Mouse (Mus musculus): ENCODE measurements around the gene Ms4a4b. TPM values are rescaled to one million over a fixed set of nuclear protein-coding genes. Genes with fewer than 3 reads are reported as not detected.

Ms4a4b gene
- total and polyA plus RNA-seq, 3 experiments: not detected

Other genes starting within 250 kb of the Ms4a4b start
- not detected in 2 replicates for gene Ms4a13, start 246.8 kb upstream of the Ms4a4b start, total RNA-seq (2012; rRNA removed)
- gene Ms4a13, start 246.8 kb upstream of the Ms4a4b start, polyA plus RNA-seq (2012; ENCODE audit: insufficient read depth in 1 of 2, insufficient read length in 2 of 2, low read depth in 1 of 2, low replicate concordance in 2 of 2, missing spikeins in 1 of 2): not detected
- not detected in 2 replicates for gene Ms4a12, start 211.1 kb upstream of the Ms4a4b start, total RNA-seq (2012; rRNA removed)
- gene Ms4a12, start 211.1 kb upstream of the Ms4a4b start, polyA plus RNA-seq (2012; ENCODE audit: insufficient read depth in 1 of 2, insufficient read length in 2 of 2, low read depth in 1 of 2, low replicate concordance in 2 of 2, missing spikeins in 1 of 2): not detected
- gene Ms4a1, start 177.3 kb upstream of the Ms4a4b start, total RNA-seq (2012; rRNA removed): not detected in 2 replicates
- gene Ms4a1, start 177.3 kb upstream of the Ms4a4b start, polyA plus RNA-seq (2012; ENCODE audit: insufficient read depth in 1 of 2, insufficient read length in 2 of 2, low read depth in 1 of 2, low replicate concordance in 2 of 2, missing spikeins in 1 of 2): not detected
- not detected in 2 replicates for gene Ms4a5, start 159.7 kb upstream of the Ms4a4b start, total RNA-seq (2012; rRNA removed)
- not detected for gene Ms4a5, start 159.7 kb upstream of the Ms4a4b start, polyA plus RNA-seq (2012; ENCODE audit: insufficient read depth in 1 of 2, insufficient read length in 2 of 2, low read depth in 1 of 2, low replicate concordance in 2 of 2, missing spikeins in 1 of 2)
- not detected in 2 replicates for gene Ms4a14, start 129.1 kb upstream of the Ms4a4b start, total RNA-seq (2012; rRNA removed)
- gene Ms4a14, start 129.1 kb upstream of the Ms4a4b start, polyA plus RNA-seq (2012; ENCODE audit: insufficient read depth in 1 of 2, insufficient read length in 2 of 2, low read depth in 1 of 2, low replicate concordance in 2 of 2, missing spikeins in 1 of 2): not detected
- not detected in 2 replicates for gene Ms4a7, start 107.4 kb upstream of the Ms4a4b start, total RNA-seq (2012; rRNA removed)
- not detected for gene Ms4a7, start 107.4 kb upstream of the Ms4a4b start, polyA plus RNA-seq (2012; ENCODE audit: insufficient read depth in 1 of 2, insufficient read length in 2 of 2, low read depth in 1 of 2, low replicate concordance in 2 of 2, missing spikeins in 1 of 2)
- not detected in 2 replicates for gene Ms4a4a, start 68.0 kb upstream of the Ms4a4b start, total RNA-seq (2012; rRNA removed)
- gene Ms4a4a, start 68.0 kb upstream of the Ms4a4b start, polyA plus RNA-seq (2012; ENCODE audit: insufficient read depth in 1 of 2, insufficient read length in 2 of 2, low read depth in 1 of 2, low replicate concordance in 2 of 2, missing spikeins in 1 of 2): not detected
- not detected in 2 replicates for gene Ms4a4c, start 38.8 kb upstream of the Ms4a4b start, total RNA-seq (2012; rRNA removed)
- gene Ms4a4c, start 38.8 kb upstream of the Ms4a4b start, polyA plus RNA-seq (2012; ENCODE audit: insufficient read depth in 1 of 2, insufficient read length in 2 of 2, low read depth in 1 of 2, low replicate concordance in 2 of 2, missing spikeins in 1 of 2): not detected
- gene Ms4a6c, start 25.8 kb downstream of the Ms4a4b start, total RNA-seq (2012; rRNA removed): not detected in 2 replicates
- gene Ms4a6c, start 25.8 kb downstream of the Ms4a4b start, polyA plus RNA-seq (2012; ENCODE audit: insufficient read depth in 1 of 2, insufficient read length in 2 of 2, low read depth in 1 of 2, low replicate concordance in 2 of 2, missing spikeins in 1 of 2): not detected
- gene Gm8369, start 42.4 kb downstream of the Ms4a4b start, total RNA-seq (2012; rRNA removed): not detected in 2 replicates
- gene Gm8369, start 42.4 kb downstream of the Ms4a4b start, polyA plus RNA-seq (2012; ENCODE audit: insufficient read depth in 1 of 2, insufficient read length in 2 of 2, low read depth in 1 of 2, low replicate concordance in 2 of 2, missing spikeins in 1 of 2): not detected
- not detected in 2 replicates for gene Ms4a6b, start 73.0 kb downstream of the Ms4a4b start, total RNA-seq (2012; rRNA removed)
- gene Ms4a6b, start 73.0 kb downstream of the Ms4a4b start, polyA plus RNA-seq (2012; ENCODE audit: insufficient read depth in 1 of 2, insufficient read length in 2 of 2, low read depth in 1 of 2, low replicate concordance in 2 of 2, missing spikeins in 1 of 2): not detected
- not detected in 2 replicates for gene Ms4a4d, start 93.2 kb downstream of the Ms4a4b start, total RNA-seq (2012; rRNA removed)
- gene Ms4a4d, start 93.2 kb downstream of the Ms4a4b start, polyA plus RNA-seq (2012; ENCODE audit: insufficient read depth in 1 of 2, insufficient read length in 2 of 2, low read depth in 1 of 2, low replicate concordance in 2 of 2, missing spikeins in 1 of 2): not detected
- not detected in 2 replicates for gene Ms4a6d, start 161.3 kb downstream of the Ms4a4b start, total RNA-seq (2012; rRNA removed)
- gene Ms4a6d, start 161.3 kb downstream of the Ms4a4b start, polyA plus RNA-seq (2012; ENCODE audit: insufficient read depth in 1 of 2, insufficient read length in 2 of 2, low read depth in 1 of 2, low replicate concordance in 2 of 2, missing spikeins in 1 of 2): not detected
- gene Ms4a2, start 180.2 kb downstream of the Ms4a4b start, total RNA-seq (2012; rRNA removed): 1.5 and 3.1 TPM in 2 replicates
- gene Ms4a2, start 180.2 kb downstream of the Ms4a4b start, polyA plus RNA-seq (2012; ENCODE audit: insufficient read depth in 1 of 2, insufficient read length in 2 of 2, low read depth in 1 of 2, low replicate concordance in 2 of 2, missing spikeins in 1 of 2): under 1 TPM in 1 of 2 experiments, not detected in 1; 0.32 TPM
- gene Ms4a3, start 197.3 kb downstream of the Ms4a4b start, total RNA-seq (2012; rRNA removed): 0.88 and 1.0 TPM in 2 replicates
- 1 to 10 TPM in 1 of 2 experiments, not detected in 1; 1.0 TPM for gene Ms4a3, start 197.3 kb downstream of the Ms4a4b start, polyA plus RNA-seq (2012; ENCODE audit: insufficient read depth in 1 of 2, insufficient read length in 2 of 2, low read depth in 1 of 2, low replicate concordance in 2 of 2, missing spikeins in 1 of 2)
- not detected in 2 replicates for gene Oosp2, start 217.0 kb downstream of the Ms4a4b start, total RNA-seq (2012; rRNA removed)
- gene Oosp2, start 217.0 kb downstream of the Ms4a4b start, polyA plus RNA-seq (2012; ENCODE audit: insufficient read depth in 1 of 2, insufficient read length in 2 of 2, low read depth in 1 of 2, low replicate concordance in 2 of 2, missing spikeins in 1 of 2): not detected
- gene Oosp1, start 247.6 kb downstream of the Ms4a4b start, total RNA-seq (2012; rRNA removed): not detected in 2 replicates
- not detected for gene Oosp1, start 247.6 kb downstream of the Ms4a4b start, polyA plus RNA-seq (2012; ENCODE audit: insufficient read depth in 1 of 2, insufficient read length in 2 of 2, low read depth in 1 of 2, low replicate concordance in 2 of 2, missing spikeins in 1 of 2)

Data from MEL (cell line).